Mouse (Mus musculus): ENCODE results near the gene Fkbp8. TPM values are rescaled to one million over a fixed set of nuclear protein-coding genes. Genes with fewer than 3 reads are reported as not detected.

Fkbp8 gene
- polyA plus RNA-seq, 1 experiment from 2014 or later: 353 TPM

GRCm38 (mm10) chr8:70552836-70553235 is 25.3 kb downstream of the Fkbp8 start:
- Histone ChIP-seq H3K9me3 (ENCODE audit: low read length) (no peaks in the 10 kb centered on the region), H3K4me3 (ENCODE audit: low read length) (no peak overlapping the region), H3K9ac (replicated peaks; ENCODE audit: low read length) (no peak overlapping the region), H3K27me3 (ENCODE audit: insufficient read depth, low read length) (no peaks in the 10 kb centered on the region), H3K27ac (ENCODE audit: low read length) (no peak overlapping the region), H3K4me2 (replicated peaks; ENCODE audit: low read depth, low read length) (no peak overlapping the region), H3K4me1 (ENCODE audit: insufficient read depth, low read length) (peaks cover 24% of the 10 kb centered on the region; the same call in 1 of the 2 replicates), H3K36me3 (ENCODE audit: insufficient read depth, low read length) (no peaks in the 10 kb centered on the region)
- ATAC-seq (ENCODE audit: low FRiP score, low TSS enrichment): 0 out of 2 replicates have a peak, but pooled peaks have one; percentile 39
- WGBS: 48% methylated on average over 1 of the region's 1 CpGs

- Histone ChIP-seq H3K27me3 (ENCODE audit: insufficient read depth, low read length) (no peaks in the 10 kb centered on the region), H3K4me3 (ENCODE audit: low read length) (no peak overlapping the region), H3K9me3 (ENCODE audit: low read length) (no peaks in the 10 kb centered on the region), H3K36me3 (ENCODE audit: insufficient read depth, low read length) (no peaks in the 10 kb centered on the region), H3K9ac (replicated peaks; ENCODE audit: low read length) (no peak overlapping the region), H3K4me1 (ENCODE audit: insufficient read depth, low read length) (peaks cover 28% of the 10 kb centered on the region; the same call in 1 of the 2 replicates), H3K4me2 (replicated peaks; ENCODE audit: low read depth, low read length) (no peak overlapping the region), H3K27ac (ENCODE audit: low read length) (no peak overlapping the region)
- ATAC-seq (ENCODE audit: low FRiP score, low TSS enrichment): no peak
Measured at GRCm38 (mm10) chr8:70553740-70554139, 26.2 kb downstream of the Fkbp8 start.

- peaks cover 37% of the 10 kb centered on the region for H3K4me1 ChIP-seq (ENCODE audit: insufficient read depth, low read length)
- H3K4me3 ChIP-seq (ENCODE audit: low read length): no peak overlapping the region
- H3K36me3 ChIP-seq (ENCODE audit: insufficient read depth, low read length): no peaks in the 10 kb centered on the region
- H3K27ac ChIP-seq (ENCODE audit: low read length): no peak overlapping the region
- H3K9ac ChIP-seq (replicated peaks; ENCODE audit: low read length): no peak overlapping the region
- ATAC-seq (ENCODE audit: low FRiP score, low TSS enrichment): no peak
- H3K4me2 ChIP-seq (replicated peaks; ENCODE audit: low read depth, low read length): no peak overlapping the region
- 82% methylated on average over 4 of the region's 4 CpGs for WGBS
- H3K9me3 ChIP-seq (ENCODE audit: low read length): no peaks in the 10 kb centered on the region
- no peaks in the 10 kb centered on the region for H3K27me3 ChIP-seq (ENCODE audit: insufficient read depth, low read length)
Measured at GRCm38 (mm10) chr8:70555079-70555747, 27.7 kb downstream of the Fkbp8 start.

GRCm38 (mm10) chr8:70558334-70558733 is 30.8 kb downstream of the Fkbp8 start:
- Histone ChIP-seq H3K4me2 (replicated peaks; ENCODE audit: low read depth, low read length) (no peak overlapping the region), H3K4me3 (ENCODE audit: low read length) (no peak overlapping the region), H3K27me3 (ENCODE audit: insufficient read depth, low read length) (no peaks in the 10 kb centered on the region), H3K36me3 (ENCODE audit: insufficient read depth, low read length) (no peaks in the 10 kb centered on the region), H3K9ac (replicated peaks; ENCODE audit: low read length) (0 out of 2 replicates have a peak overlapping the region, but pooled peaks have one; percentile 7), H3K27ac (ENCODE audit: low read length) (no peak overlapping the region), H3K9me3 (ENCODE audit: low read length) (no peaks in the 10 kb centered on the region), H3K4me1 (ENCODE audit: insufficient read depth, low read length) (peaks cover 37% of the 10 kb centered on the region)
- WGBS: 65% methylated on average over 4 of the region's 4 CpGs
- no peak for ATAC-seq (ENCODE audit: low FRiP score, low TSS enrichment)

DNA sequence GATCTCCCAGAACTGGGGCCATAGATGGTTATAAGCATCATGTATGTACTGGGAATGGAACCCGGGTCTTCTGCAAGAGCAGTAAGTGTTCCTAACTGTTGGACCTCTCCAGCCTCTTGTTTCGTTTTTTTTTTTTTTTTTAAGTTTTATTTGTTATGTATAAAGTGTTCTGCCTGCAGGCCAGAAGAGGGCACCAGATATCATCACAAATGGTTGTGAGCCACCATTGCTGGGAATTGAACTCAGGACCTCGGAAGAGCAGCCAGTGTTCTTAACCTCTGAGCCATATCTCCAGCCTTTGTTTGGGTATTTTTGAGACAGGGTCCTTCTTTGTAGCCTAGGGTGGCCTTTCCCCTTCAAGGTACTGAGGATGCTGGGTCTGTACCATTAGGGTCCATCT is 31.5 kb downstream of the Fkbp8 start:
- H3K27me3 ChIP-seq (ENCODE audit: insufficient read depth, low read length): no peaks in the 10 kb centered on the region
- no peak overlapping the region for H3K9ac ChIP-seq (replicated peaks; ENCODE audit: low read length)
- no peaks in the 10 kb centered on the region for H3K36me3 ChIP-seq (ENCODE audit: insufficient read depth, low read length)
- H3K9me3 ChIP-seq (ENCODE audit: low read length): no peaks in the 10 kb centered on the region
- no peak overlapping the region for H3K27ac ChIP-seq (ENCODE audit: low read length)
- 79% methylated on average over 3 of the region's 3 CpGs for WGBS
- peaks cover 31% of the 10 kb centered on the region for H3K4me1 ChIP-seq (ENCODE audit: insufficient read depth, low read length)
- no peak overlapping the region for H3K4me3 ChIP-seq (ENCODE audit: low read length)
- no peak for ATAC-seq (ENCODE audit: low FRiP score, low TSS enrichment)
- H3K4me2 ChIP-seq (replicated peaks; ENCODE audit: low read depth, low read length): no peak overlapping the region

GRCm38 (mm10) chr8:70560096-70560495 is 32.6 kb downstream of the Fkbp8 start:
- H3K4me1 ChIP-seq (ENCODE audit: insufficient read depth, low read length): peaks cover 41% of the 10 kb centered on the region
- no peaks in the 10 kb centered on the region for H3K27me3 ChIP-seq (ENCODE audit: insufficient read depth, low read length)
- no peak overlapping the region for H3K4me2 ChIP-seq (replicated peaks; ENCODE audit: low read depth, low read length)
- H3K36me3 ChIP-seq (ENCODE audit: insufficient read depth, low read length): no peaks in the 10 kb centered on the region
- no peak overlapping the region for H3K4me3 ChIP-seq (ENCODE audit: low read length)
- no peaks in the 10 kb centered on the region for H3K9me3 ChIP-seq (ENCODE audit: low read length)
- peak overlapping the region; percentile 75; the same call in 1 of the 2 replicates for H3K27ac ChIP-seq (ENCODE audit: low read length)
- peak; percentile 60; the same call in 1 of the 2 replicates for ATAC-seq (ENCODE audit: low FRiP score, low TSS enrichment)
- no peak overlapping the region for H3K9ac ChIP-seq (replicated peaks; ENCODE audit: low read length)
- 70% methylated on average over 2 of the region's 2 CpGs for WGBS

DNA sequence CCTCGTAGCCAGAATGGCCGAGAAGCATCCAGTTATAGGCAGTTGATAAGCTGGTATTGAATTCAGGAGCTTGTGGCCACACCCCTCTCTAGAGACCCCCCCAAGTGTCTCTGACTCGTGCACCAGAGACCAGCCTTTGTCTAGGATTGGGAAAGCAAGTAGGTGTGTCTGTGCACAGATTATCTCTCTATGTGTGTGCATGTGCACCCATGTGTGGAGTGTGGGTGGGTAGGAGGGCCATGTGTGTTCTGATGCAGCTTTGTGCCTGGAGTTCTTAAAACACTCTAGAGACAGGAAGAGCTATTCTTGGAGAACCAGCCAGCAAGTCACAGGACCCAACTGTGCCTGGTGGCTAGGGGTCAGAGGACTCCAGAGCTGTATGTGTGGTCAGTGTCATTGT is 33.0 kb downstream of the Fkbp8 start:
- H3K36me3 ChIP-seq (ENCODE audit: insufficient read depth, low read length): no peaks in the 10 kb centered on the region
- 68% methylated on average over 3 of the region's 3 CpGs for WGBS
- ATAC-seq (ENCODE audit: low FRiP score, low TSS enrichment): no peak; the same call in 1 of the 2 replicates
- H3K9me3 ChIP-seq (ENCODE audit: low read length): no peaks in the 10 kb centered on the region
- H3K4me2 ChIP-seq (replicated peaks; ENCODE audit: low read depth, low read length): no peak overlapping the region
- H3K27ac ChIP-seq (ENCODE audit: low read length): peak overlapping the region; percentile 75
- no peak overlapping the region for H3K9ac ChIP-seq (replicated peaks; ENCODE audit: low read length)
- H3K4me3 ChIP-seq (ENCODE audit: low read length): no peak overlapping the region
- no peaks in the 10 kb centered on the region for H3K27me3 ChIP-seq (ENCODE audit: insufficient read depth, low read length)
- H3K4me1 ChIP-seq (ENCODE audit: insufficient read depth, low read length): peaks cover 45% of the 10 kb centered on the region

DNA sequence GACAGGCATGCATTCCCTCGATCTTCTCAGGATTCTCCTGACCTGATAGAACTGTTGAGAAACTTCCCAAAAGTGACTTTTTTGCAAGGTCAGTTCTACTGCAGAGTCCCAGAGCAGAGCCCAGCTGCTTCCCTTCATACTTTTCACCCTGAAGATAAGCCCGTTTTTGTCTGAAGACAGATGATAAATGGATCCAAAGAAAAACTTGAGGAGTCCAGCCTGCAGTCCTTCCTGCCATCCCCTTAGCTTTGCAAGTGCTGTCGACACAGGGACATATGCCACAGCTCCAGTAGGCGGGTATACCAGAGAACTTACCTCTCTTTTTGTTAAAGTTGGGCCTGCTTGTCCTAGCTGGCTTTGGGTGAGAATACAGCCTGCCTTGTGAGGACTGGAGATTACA is 33.8 kb downstream of the Fkbp8 start:
- Histone ChIP-seq H3K27me3 (ENCODE audit: insufficient read depth, low read length) (no peaks in the 10 kb centered on the region), H3K4me2 (replicated peaks; ENCODE audit: low read depth, low read length) (no peak overlapping the region), H3K9me3 (ENCODE audit: low read length) (no peaks in the 10 kb centered on the region), H3K4me3 (ENCODE audit: low read length) (no peak overlapping the region), H3K4me1 (ENCODE audit: insufficient read depth, low read length) (peaks cover 49% of the 10 kb centered on the region), H3K9ac (replicated peaks; ENCODE audit: low read length) (no peak overlapping the region), H3K36me3 (ENCODE audit: insufficient read depth, low read length) (no peaks in the 10 kb centered on the region), H3K27ac (ENCODE audit: low read length) (peak overlapping the region; percentile 75)
- no peak for ATAC-seq (ENCODE audit: low FRiP score, low TSS enrichment)
- WGBS: 46% methylated on average over 4 of the region's 4 CpGs

DNA sequence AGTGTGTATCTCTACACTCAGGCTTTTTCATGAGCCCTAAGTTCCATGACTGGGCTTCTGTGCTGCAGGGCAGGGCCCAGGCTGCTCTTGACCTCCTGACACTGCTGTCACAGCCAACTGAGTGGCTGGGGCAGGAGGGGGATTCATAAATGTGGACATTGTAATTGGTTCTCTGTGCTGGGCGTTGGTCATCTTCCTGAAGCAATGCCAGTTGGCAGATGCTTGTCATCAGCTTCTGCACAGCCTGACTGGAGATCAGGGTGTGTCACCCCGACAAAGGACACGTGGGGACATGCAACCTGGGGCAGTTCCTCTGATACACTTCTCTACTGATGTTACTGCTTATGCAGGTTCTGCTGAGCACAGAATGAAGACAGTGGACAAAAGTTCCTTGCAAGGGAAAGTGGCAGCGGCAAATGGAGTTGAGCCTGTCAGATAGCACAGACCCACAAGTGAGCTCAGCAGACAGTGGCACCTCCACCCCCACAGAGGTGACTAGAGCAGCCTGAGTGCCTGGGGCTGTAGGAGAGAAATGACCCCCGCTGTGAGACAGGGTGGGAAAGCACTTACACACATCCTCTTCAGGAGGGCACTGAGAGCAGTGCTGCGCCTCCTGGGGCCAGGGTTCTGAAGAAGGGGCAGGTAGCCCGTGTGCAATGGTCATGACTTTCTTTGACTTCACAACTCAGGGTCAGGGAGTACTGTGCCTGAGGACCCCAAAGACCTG is 34.4 kb downstream of the Fkbp8 start:
- no peaks in the 10 kb centered on the region for H3K36me3 ChIP-seq (ENCODE audit: insufficient read depth, low read length)
- no peak overlapping the region for H3K4me3 ChIP-seq (ENCODE audit: low read length)
- H3K4me2 ChIP-seq (replicated peaks; ENCODE audit: low read depth, low read length): no peak overlapping the region
- H3K9me3 ChIP-seq (ENCODE audit: low read length): no peaks in the 10 kb centered on the region
- no peak for ATAC-seq (ENCODE audit: low FRiP score, low TSS enrichment)
- 63% methylated on average over 7 of the region's 7 CpGs for WGBS
- H3K4me1 ChIP-seq (ENCODE audit: insufficient read depth, low read length): peaks cover 49% of the 10 kb centered on the region
- H3K27ac ChIP-seq (ENCODE audit: low read length): peak overlapping the region; percentile 35
- H3K27me3 ChIP-seq (ENCODE audit: insufficient read depth, low read length): no peaks in the 10 kb centered on the region
- H3K9ac ChIP-seq (replicated peaks; ENCODE audit: low read length): no peak overlapping the region

DNA sequence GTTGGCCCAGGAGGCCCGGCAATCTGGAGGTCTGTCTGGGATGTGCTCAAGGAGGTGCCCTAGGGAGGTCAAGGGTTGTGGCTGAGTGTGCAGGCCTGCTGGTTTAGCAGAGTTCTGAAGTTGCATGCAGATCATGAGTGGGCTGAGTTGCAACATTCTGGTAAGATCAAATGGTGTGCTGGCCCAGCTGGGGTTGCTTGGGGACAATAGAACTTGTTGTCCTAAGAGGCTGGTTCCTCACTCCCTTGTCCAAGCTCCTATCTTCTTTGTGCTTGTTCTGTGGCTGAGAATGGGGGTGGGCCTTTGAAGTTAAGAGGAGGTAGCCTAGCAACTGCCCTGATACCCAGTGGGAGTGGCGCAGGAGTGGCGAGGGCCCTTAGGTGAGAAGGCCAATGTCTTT is 35.3 kb downstream of the Fkbp8 start:
- no peaks in the 10 kb centered on the region for H3K9me3 ChIP-seq (ENCODE audit: low read length)
- no peaks in the 10 kb centered on the region for H3K27me3 ChIP-seq (ENCODE audit: insufficient read depth, low read length)
- H3K4me3 ChIP-seq (ENCODE audit: low read length): no peak overlapping the region
- 84% methylated on average over 3 of the region's 3 CpGs for WGBS
- ATAC-seq (ENCODE audit: low FRiP score, low TSS enrichment): no peak
- no peak overlapping the region for H3K4me2 ChIP-seq (replicated peaks; ENCODE audit: low read depth, low read length)
- peaks cover 49% of the 10 kb centered on the region for H3K4me1 ChIP-seq (ENCODE audit: insufficient read depth, low read length)
- H3K36me3 ChIP-seq (ENCODE audit: insufficient read depth, low read length): no peaks in the 10 kb centered on the region
- H3K27ac ChIP-seq (ENCODE audit: low read length): no peak overlapping the region
- no peak overlapping the region for H3K9ac ChIP-seq (replicated peaks; ENCODE audit: low read length)

Data from kidney, embryonic 16.5 days (tissue).